11 mouse cellular contexts compared by ENCODE assay signal in genomic region chr2:118512418-118513377, GRCm38 (mm10). TPM values are rescaled to one million over a fixed set of nuclear protein-coding genes. Genes with fewer than 3 reads are reported as not detected.
DNase-seq lines count a peak whose midpoint lies in the region; TF ChIP-seq lines count a peak whose summit lies in the region.
"Had no signal": no experiment of that assay in that cellular context is flagged by ENCODE, and none has a peak within 500 bp of the region (broad histone marks: within the 10 kb centered on the region; RNA-seq: fewer than 3 reads in every experiment).

No protein-coding gene starts in this region.

- in situ Hi-C loops in CH12.LX (cut with MboI; ENCODE audit: low pct_ligation_motif_present, low pct_unique_long_range_greater_than_20kb, low sequenced_read_pairs): no loop called here

- no peak for TF ChIP-seq RAD21 in CH12.LX (IDR thresholded peaks at IDR 0.05; ENCODE audit: low read depth, low read length)

- H3K4me2 ChIP-seq in CH12.LX (ENCODE audit: insufficient read depth, low read depth, poor library complexity, severe bottlenecking): no peak overlapping the region
- H3K4me2 ChIP-seq: hindbrain, embryonic 15.5 days had no signal

- H3K79me2 ChIP-seq in CH12.LX (replicated peaks; ENCODE audit: control insufficient read depth, extremely low read depth, insufficient read depth, poor library complexity, severe bottlenecking): no peaks in the 10 kb centered on the region

- DNase-seq in kidney, adult 2 months: peak; percentile 32
- DNase-seq in kidney, adult 11 months: no peak
- no peak for DNase-seq in CH12.LX (ENCODE audit: extremely low read depth)
- DNase-seq in limb, embryonic 10.5 days (ENCODE audit: low spot score): no peak
- no peak for DNase-seq in left cerebral cortex, adult 2 months (ENCODE audit: extremely low spot score in 1 of 2, low spot score in 2 of 2)
- DNase-seq in layer of hippocampus, adult 2 months (ENCODE audit: low spot score in 2 of 2): no peak
- DNase-seq: cerebellum, adult 11-12 months had no signal

- intact Hi-C loops in left cerebral cortex, adult 2 months (cut with DNase I): no loop called here

- TF ChIP-seq POLR2A in kidney, adult 2 months (IDR thresholded peaks at IDR 0.05; ENCODE audit: low read depth, low read length): no peak
- TF ChIP-seq POLR2A in CH12.LX (IDR thresholded peaks at IDR 0.05; ENCODE audit: low read depth, low read length): no peak

- H3K9me3 ChIP-seq in CH12.LX (replicated peaks; ENCODE audit: low read length) (no peaks in the 10 kb centered on the region), E14TG2a.4 (ENCODE audit: low read length) (no peaks in the 10 kb centered on the region)
- no peaks in the 10 kb centered on the region for H3K9me3 ChIP-seq in limb, embryonic 10.5 days (replicated peaks)
- H3K9me3 ChIP-seq: G1E; hindbrain, embryonic 15.5 days had no signal

- no peak overlapping the region for H3K9ac ChIP-seq in CH12.LX (ENCODE audit: insufficient read depth, low read depth)
- H3K9ac ChIP-seq: hindbrain, embryonic 15.5 days; liver, embryonic 14.5 days had no signal

- no peak for TF ChIP-seq EP300 in CH12.LX (IDR thresholded peaks at IDR 0.05; ENCODE audit: low read length)

- H3K27me3 ChIP-seq in kidney, adult 2 months (replicated peaks; ENCODE audit: control insufficient read depth, insufficient read depth, low read length): no peaks in the 10 kb centered on the region
- H3K27me3 ChIP-seq in CH12.LX (replicated peaks) (no peaks in the 10 kb centered on the region), E14TG2a.4 (ENCODE audit: insufficient read depth, low read length) (peaks cover 51% of the 10 kb centered on the region)
- no peaks in the 10 kb centered on the region for H3K27me3 ChIP-seq in limb, embryonic 10.5 days (ENCODE audit: low read depth, poor library complexity, severe bottlenecking)

- H3K27ac ChIP-seq in kidney, adult 2 months (ENCODE audit: insufficient read depth, low read depth, low read length): peak overlapping the region; percentile 7
- no peak overlapping the region for H3K27ac ChIP-seq in CH12.LX (ENCODE audit: insufficient read depth, low read depth)
- peak overlapping the region; percentile 87 for H3K27ac ChIP-seq in limb, embryonic 10.5 days
- H3K27ac ChIP-seq in left cerebral cortex, adult 2 months: no peak overlapping the region
- no peak overlapping the region for H3K27ac ChIP-seq in layer of hippocampus, adult 2 months
- H3K27ac ChIP-seq: hindbrain, embryonic 15.5 days; liver, embryonic 14.5 days had no signal

- H3K4me3 ChIP-seq in kidney, adult 2 months (ENCODE audit: insufficient read depth, low read depth, low read length): no peak overlapping the region
- no peak overlapping the region for H3K4me3 ChIP-seq in CH12.LX (replicated peaks in 1 of 3; ENCODE audit: low read depth in 2 of 3, low read length in 2 of 3, poor library complexity in 1 of 3)
- peak overlapping the region; percentile 20; the same call in 1 of the 2 replicates for H3K4me3 ChIP-seq in E14TG2a.4 (replicated peaks; ENCODE audit: low read length)
- no peak overlapping the region for H3K4me3 ChIP-seq in limb, embryonic 10.5 days
- H3K4me3 ChIP-seq in left cerebral cortex, adult 2 months: no peak overlapping the region
- H3K4me3 ChIP-seq in layer of hippocampus, adult 2 months: no peak overlapping the region
- H3K4me3 ChIP-seq: hindbrain, embryonic 15.5 days had no signal

- WGBS in kidney, adult 2 months: 79% methylated on average over 16 of the region's 16 CpGs
- 75% methylated on average over 16 of the region's 16 CpGs for WGBS in limb, embryonic 10.5 days

- H3K36me3 ChIP-seq in kidney, adult 2 months (ENCODE audit: control insufficient read depth, insufficient read depth, low read length): no peaks in the 10 kb centered on the region
- H3K36me3 ChIP-seq in CH12.LX (replicated peaks in 1 of 2; ENCODE audit: control insufficient read depth in 1 of 2, insufficient read depth in 1 of 2, low read length in 1 of 2) (no peaks in the 10 kb centered on the region), E14TG2a.4 (ENCODE audit: insufficient read depth, low read length) (no peaks in the 10 kb centered on the region)
- no peaks in the 10 kb centered on the region for H3K36me3 ChIP-seq in limb, embryonic 10.5 days
- H3K36me3 ChIP-seq: G1E; hindbrain, embryonic 15.5 days had no signal

- dilution Hi-C loops in CH12.LX (cut with MboI; ENCODE audit: extremely low pct_ligation_motif_present, extremely low pct_unique_long_range_greater_than_20kb, low sequenced_read_pairs): no loop called here

- peaks cover 11% of the 10 kb centered on the region for H3K4me1 ChIP-seq in kidney, adult 2 months (ENCODE audit: control insufficient read depth, insufficient read depth, low read length)
- H3K4me1 ChIP-seq in CH12.LX (ENCODE audit: control insufficient read depth in 1 of 2, insufficient read depth in 2 of 2) (peaks cover 5 to 22% of the 10 kb centered on the region in 2 experiments; a peak in 2 of 4 replicates), E14TG2a.4 (replicated peaks; ENCODE audit: low read depth, low read length) (peaks cover 39% of the 10 kb centered on the region)
- H3K4me1 ChIP-seq in limb, embryonic 10.5 days: peaks cover 46% of the 10 kb centered on the region

- TF ChIP-seq CTCF in kidney, adult 2 months (conservative IDR thresholded peaks at IDR 0.05; ENCODE audit: insufficient read depth, insufficient read length, low read depth, low read length): no peak
- no peak for TF ChIP-seq CTCF in CH12.LX (conservative IDR thresholded peaks at IDR 0.05 in 1 of 2, IDR thresholded peaks at IDR 0.05 in 1 of 2; ENCODE audit: low read depth in 2 of 2, low read length in 2 of 2)
- TF ChIP-seq CTCF in E14TG2a.4 (conservative IDR thresholded peaks at IDR 0.05; ENCODE audit: low read length): no peak
- TF ChIP-seq CTCF in left cerebral cortex, adult 2 months (IDR thresholded peaks at IDR 0.05): no peak
- TF ChIP-seq CTCF in layer of hippocampus, adult 2 months (conservative IDR thresholded peaks at IDR 0.05): no peak

TF ChIP-seq in CH12.LX, 34 proteins besides CTCF, POLR2A, EP300 and RAD21:
- TF ChIP-seq MAFK (IDR thresholded peaks at IDR 0.05; ENCODE audit: insufficient replicate concordance, low read length) (peak; percentile 31; the same call in 1 of the 2 replicates), MAZ (IDR thresholded peaks at IDR 0.05; ENCODE audit: low read depth, low read length) (no peak), ZKSCAN1 (IDR thresholded peaks at IDR 0.05; ENCODE audit: borderline replicate concordance, low read depth, low read length) (no peak), NELFE (IDR thresholded peaks at IDR 0.05; ENCODE audit: low read depth, low read length) (no peak), GABPA (IDR thresholded peaks at IDR 0.05; ENCODE audit: insufficient replicate concordance, low read depth, low read length) (no peak)

RNA-seq across cellular contexts. Expression of gene Srp14, which starts 33.2 kb away (rescaled TPM):
- polyA plus RNA-seq in kidney, adult 2 months (2012; rRNA removed): 50.9 and 77.2 TPM in 2 replicates
- total RNA-seq in CH12.LX (2012; rRNA removed) (139 and 172 TPM in 2 replicates), CH12.LX (2014; rRNA removed) (215 and 224 TPM in 2 replicates)
- polyA plus RNA-seq in CH12.LX (2012; ENCODE audit: insufficient read length, low read depth): 151 and 160 TPM in 2 replicates
- polyA plus RNA-seq in limb, embryonic 10.5 days (2016; fragmentation: Nextera tagmentation; extraction: Ambion mirVana): 227 and 232 TPM in 2 replicates
- 100 to 1,000 TPM; 155 to 157 TPM for total RNA-seq in left cerebral cortex, adult 2 months (2021)
- total RNA-seq in layer of hippocampus, adult 2 months (2021): 100 to 1,000 TPM; 181 TPM

RNA-seq across cellular contexts. Expression of gene Bmf, which starts 36.8 kb away (rescaled TPM):
- polyA plus RNA-seq in kidney, adult 2 months (2012; rRNA removed): 9.1 and 10.5 TPM in 2 replicates
- total RNA-seq in CH12.LX (2012; rRNA removed): 3.4 and 5.6 TPM in 2 replicates
- total RNA-seq in CH12.LX (2014; rRNA removed): 2.6 and 2.8 TPM in 2 replicates
- polyA plus RNA-seq in CH12.LX (2012; ENCODE audit: insufficient read length, low read depth): 1.1 and 1.4 TPM in 2 replicates
- polyA plus RNA-seq in limb, embryonic 10.5 days (2016; fragmentation: Nextera tagmentation; extraction: Ambion mirVana): 4.2 and 5.5 TPM in 2 replicates
- 1 to 10 TPM; 3.2 to 4.0 TPM for total RNA-seq in left cerebral cortex, adult 2 months (2021)
- 1 to 10 TPM; 1.9 to 2.8 TPM for total RNA-seq in layer of hippocampus, adult 2 months (2021)
- polyA plus RNA-seq: G1E had no signal

Comparison
In these comparisons a context has a peak if more than half of its experiments do, and no peak if none do; other contexts are left out.
1. H3K27ac ChIP-seq: peak in kidney, adult 2 months (single experiment) and limb, embryonic 10.5 days (single experiment); none in CH12.LX (single experiment), left cerebral cortex, adult 2 months (single experiment) and layer of hippocampus, adult 2 months (single experiment).